Mouse (Mus musculus): ENCODE data around the gene Tmem220.
A peak's percentile ranks its signal among the peaks of the same experiment; 100 is the strongest.
"Not testable (repeated sequence)": the region's sequence is repeated elsewhere in the genome, so short reads cannot be mapped to it uniquely, and the experiment has no call there.

Tmem220 gene

GRCm38 (mm10) chr11:67019711-67020475 lies 5.1 kb upstream of the Tmem220 start:
- no peak for DNase-seq (ENCODE audit: low read depth)

DNA sequence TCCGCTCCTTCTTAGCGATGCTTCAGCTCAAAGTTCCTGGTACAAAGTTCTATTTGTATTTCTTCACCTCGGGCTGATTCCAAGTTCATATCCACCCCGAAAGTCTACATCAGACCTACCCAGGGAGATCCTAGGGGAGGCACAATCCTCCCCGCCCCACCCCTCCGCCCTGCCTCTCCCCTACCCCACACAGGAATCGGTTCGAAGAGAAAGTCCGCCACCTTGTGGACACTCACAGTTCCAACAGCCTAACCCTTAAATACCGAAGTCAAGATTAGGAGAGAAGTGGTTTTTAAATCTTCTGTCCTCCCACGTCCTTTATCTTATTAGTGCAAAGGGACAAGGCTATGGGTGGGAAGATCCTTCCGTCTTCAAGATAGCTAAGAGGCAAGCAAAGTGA lies 4.0 kb upstream of the Tmem220 start:
- peak; percentile 48 for DNase-seq (ENCODE audit: low read depth)

GRCm38 (mm10) chr11:67022354-67023115 lies 2.4 kb upstream of the Tmem220 start:
- no peak for DNase-seq (ENCODE audit: low read depth)

DNA sequence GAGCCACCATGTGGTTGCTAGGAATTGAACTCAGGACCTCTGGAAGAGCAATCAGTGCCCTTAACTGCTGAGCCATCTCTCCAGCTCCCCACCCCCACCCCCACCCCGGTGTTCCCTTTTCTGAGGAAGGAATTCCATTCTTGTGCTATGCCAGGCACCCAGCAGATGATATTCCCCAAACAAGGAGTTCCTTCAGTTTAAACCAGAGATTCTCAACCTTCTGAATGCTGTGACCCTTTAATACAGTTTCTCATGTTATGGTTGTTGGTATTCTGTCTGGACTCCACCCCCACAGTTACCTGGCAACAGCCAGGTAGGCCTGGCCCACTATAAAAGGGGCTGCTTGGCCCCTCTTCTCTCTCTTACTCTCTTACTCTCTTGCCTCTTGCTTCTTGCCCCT lies 1.8 kb upstream of the Tmem220 start:
- DNase-seq (ENCODE audit: low read depth), result not testable (repeated sequence)

DNA sequence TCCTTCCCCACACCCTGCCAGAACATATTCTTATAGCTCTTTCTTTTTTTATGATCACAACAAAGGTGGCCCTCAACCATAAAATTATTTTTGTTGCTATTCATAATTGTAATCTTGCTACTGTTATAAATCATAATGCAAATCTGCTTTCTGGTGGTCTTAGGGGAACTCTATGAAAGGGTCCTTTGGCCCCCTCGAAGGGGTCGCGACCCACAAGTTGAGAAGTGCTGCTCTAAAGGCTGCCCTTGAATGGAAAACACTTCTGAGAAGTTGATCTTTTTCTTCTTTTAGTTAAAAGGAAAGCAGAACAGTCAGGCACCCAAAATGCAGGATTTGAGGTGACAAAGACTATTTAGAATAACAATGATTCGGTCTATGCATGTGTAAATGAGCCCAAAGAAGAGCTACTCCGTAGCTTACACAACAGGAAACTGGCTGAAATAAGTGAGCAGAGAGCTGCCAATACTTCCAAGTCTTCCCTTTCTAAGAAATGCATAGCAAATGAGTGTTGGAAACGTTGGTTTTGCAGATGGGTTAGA lies 1.1 kb upstream of the Tmem220 start:
- no peak for DNase-seq (ENCODE audit: low read depth)

DNA sequence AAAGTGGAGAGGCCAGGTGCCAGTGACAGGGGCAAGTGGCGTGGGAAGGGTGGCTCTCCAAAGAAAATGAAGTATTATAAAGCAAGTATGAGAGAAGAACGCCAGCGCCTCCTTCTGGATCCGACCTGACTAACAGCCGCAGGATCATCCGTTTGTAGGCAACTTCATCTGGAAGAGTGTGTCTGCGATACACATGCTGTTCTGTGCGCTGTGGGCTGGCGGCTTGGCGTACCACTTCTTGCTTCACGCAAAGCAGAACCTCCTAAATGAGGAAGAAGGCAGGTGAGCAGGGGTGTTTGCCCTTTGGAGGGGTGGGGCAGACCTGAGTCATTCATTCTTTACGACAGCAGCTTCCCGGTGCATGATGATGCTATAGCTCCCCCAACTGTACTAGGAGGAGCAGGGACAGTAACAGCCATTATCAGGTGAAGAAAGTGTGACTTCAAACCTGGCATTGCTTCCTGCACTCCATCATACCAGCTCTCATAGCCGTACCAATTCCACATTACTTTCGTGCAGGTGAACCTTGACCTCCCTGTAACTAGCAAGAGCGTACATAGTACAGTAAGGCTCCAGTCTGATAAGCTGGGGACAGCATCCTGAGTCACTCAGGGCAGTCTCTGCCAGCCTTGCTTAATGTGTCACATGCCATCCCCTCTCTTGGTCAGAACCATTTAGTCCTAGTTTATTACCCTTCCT lies 6.1 kb downstream of the Tmem220 start:
- no peak for DNase-seq (ENCODE audit: low read depth)

- DNase-seq (ENCODE audit: low read depth), result no peak
Measured at GRCm38 (mm10) chr11:67031603-67031915, 6.6 kb downstream of the Tmem220 start.

GRCm38 (mm10) chr11:67034775-67035485 lies 10.0 kb downstream of the Tmem220 start:
- DNase-seq (ENCODE audit: low read depth), result no peak

- no peak for DNase-seq (ENCODE audit: low read depth)
Measured at GRCm38 (mm10) chr11:67036229-67036628, 11.3 kb downstream of the Tmem220 start.

- DNase-seq (ENCODE audit: low read depth), result no peak
Measured at GRCm38 (mm10) chr11:67036892-67037291, 11.9 kb downstream of the Tmem220 start.

- DNase-seq (ENCODE audit: low read depth), result no peak
Measured at GRCm38 (mm10) chr11:67039799-67040198, 14.8 kb downstream of the Tmem220 start.

DNA sequence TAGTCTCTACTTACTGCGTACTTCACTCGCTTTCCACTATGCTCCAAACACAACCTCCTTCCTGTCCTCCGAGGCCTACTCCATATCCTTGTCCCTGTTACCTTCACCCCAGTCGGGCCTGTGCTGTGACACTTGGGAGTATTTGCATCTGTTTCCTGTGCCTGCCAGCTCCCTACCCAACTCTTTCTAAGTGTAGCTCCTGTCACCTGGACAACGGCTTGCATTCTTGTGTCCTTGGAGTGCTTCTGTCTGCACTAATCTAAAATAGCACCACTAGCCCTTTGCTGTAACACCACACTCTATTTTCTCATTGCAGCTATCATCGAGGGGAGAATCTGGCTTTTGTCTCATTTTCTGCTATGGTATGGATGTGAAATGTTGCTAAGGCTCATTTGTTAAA lies 15.5 kb downstream of the Tmem220 start:
- no peak for DNase-seq (ENCODE audit: low read depth)

DNA sequence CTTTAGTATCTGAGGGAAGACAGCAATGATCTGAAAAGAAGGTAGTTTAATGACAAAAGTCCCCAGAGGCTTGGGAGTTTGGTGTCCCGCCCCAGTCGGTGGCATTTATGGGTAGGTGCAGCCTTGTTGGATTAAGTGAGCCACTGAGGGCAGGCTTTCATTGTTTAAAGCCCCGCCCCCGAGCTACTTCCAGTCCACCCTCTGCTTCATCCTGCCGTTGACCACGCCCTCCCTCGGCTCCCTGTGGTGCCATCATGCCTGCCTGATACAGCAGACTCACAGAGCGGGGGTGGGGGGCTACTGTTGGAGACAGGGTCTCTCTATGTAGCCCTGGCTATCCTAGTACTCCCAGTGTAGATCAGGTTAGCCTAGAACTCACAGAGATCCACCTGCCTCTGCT lies 18.1 kb downstream of the Tmem220 start:
- DNase-seq (ENCODE audit: low read depth), result no peak

GRCm38 (mm10) chr11:67044959-67045358 lies 20.0 kb downstream of the Tmem220 start:
- no peak for DNase-seq (ENCODE audit: low read depth)

DNA sequence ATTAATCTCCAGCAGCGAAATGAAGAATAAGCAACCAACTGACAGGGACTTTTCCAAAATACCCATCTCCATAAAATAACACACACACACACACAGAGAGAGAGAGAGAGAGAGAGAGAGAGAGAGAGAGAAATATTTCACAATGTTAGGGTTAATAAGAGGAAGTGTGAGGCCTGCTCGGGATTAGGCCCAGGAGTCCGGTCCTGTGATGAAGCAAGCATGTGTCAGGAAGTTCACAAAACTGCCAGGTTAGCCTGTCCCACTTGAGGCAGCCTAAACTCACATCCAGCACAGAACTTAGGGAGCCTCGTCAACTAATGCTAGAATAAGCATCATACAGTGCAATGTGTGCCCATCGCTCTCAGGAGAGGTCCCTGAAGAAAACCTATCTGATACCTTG lies 22.2 kb downstream of the Tmem220 start:
- DNase-seq (ENCODE audit: low read depth), result no peak

DNA sequence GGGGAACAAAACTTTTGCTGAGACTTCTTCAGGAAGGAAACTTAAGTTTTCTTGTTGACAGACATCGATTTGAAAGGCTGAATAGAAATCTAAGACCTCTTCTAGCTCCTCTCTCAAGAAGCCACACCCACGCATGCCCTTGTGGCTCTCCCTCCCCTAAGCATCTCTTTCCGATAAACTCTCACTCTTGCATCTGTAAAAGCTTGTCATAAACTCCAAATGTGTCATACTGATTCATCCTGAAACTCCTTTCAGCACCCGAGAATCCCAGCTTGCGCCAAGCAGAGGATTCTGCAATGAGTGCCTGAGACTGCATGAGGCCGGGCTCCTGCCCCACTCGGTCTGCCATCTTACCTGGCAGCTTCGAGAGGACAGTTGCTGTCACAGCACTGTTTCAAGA lies 23.5 kb downstream of the Tmem220 start:
- no peak for DNase-seq (ENCODE audit: low read depth)

GRCm38 (mm10) chr11:67049256-67049655 lies 24.3 kb downstream of the Tmem220 start:
- DNase-seq (ENCODE audit: low read depth), result no peak

GRCm38 (mm10) chr11:67051676-67052320 lies 26.8 kb downstream of the Tmem220 start:
- no peak for DNase-seq (ENCODE audit: low read depth)

DNA sequence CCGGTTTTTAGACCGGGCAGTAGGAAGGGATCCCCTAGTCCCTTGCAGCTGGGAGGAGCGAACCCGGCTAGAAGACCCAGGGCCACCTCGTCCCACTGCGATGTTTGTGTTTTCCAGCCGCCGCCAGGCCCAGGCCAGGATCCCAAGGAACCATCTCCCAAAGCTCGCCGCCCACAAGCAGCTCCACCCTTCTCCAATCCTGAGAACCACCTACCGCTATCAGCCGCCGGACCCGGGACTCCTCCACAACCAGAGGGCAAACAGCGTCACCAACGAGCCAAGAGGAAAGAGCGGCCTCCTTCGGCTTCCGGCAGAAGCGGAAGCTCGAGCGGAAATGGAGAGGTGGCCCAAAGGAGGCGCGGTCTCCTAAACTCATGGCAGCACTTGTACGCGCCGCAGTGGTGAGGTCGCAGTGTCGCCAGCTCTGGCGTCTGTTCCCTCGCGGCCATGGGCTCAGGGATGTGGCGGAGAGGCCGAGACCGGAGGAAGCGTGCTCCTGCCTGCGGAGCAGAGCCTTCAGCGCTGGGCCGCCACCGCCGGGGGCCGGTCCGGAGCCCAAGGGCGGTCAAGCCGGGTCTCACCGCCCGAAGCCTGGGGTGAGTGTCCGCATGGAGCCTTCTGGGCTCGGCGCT lies 27.5 kb downstream of the Tmem220 start, which contains the start of the genes Adprm and Sco1:
TSS of gene Adprm (minus strand) at position 274 of the 632 bp plus-strand sequence.
TSS of gene Sco1 (plus strand) at position 350 of the 632 bp plus-strand sequence.
- peak; percentile 89 for DNase-seq (ENCODE audit: low read depth)

GRCm38 (mm10) chr11:67054754-67055365 lies 29.9 kb downstream of the Tmem220 start:
- no peak for DNase-seq (ENCODE audit: low read depth)

All from c-Kit-positive CD71-positive TER-119-negative erythroid progenitor cells, embryonic 14.5 days (primary cell).